Mouse (Mus musculus) layer of hippocampus, adult 9-10 months (tissue): Measurements from ENCODE around the gene Asgr1.

Experiments
- DNase-seq: peaks from one replicate; pipeline ENCODE4 v3.0.0; 2022; ENCODE audit warnings: low spot score

Asgr1 gene

GRCm38 (mm10) chr11:70026689-70027088 lies 27.2 kb upstream of the Asgr1 start:
- no peak for DNase-seq

GRCm38 (mm10) chr11:70027397-70027796 lies 26.5 kb upstream of the Asgr1 start:
- DNase-seq = no peak

DNA sequence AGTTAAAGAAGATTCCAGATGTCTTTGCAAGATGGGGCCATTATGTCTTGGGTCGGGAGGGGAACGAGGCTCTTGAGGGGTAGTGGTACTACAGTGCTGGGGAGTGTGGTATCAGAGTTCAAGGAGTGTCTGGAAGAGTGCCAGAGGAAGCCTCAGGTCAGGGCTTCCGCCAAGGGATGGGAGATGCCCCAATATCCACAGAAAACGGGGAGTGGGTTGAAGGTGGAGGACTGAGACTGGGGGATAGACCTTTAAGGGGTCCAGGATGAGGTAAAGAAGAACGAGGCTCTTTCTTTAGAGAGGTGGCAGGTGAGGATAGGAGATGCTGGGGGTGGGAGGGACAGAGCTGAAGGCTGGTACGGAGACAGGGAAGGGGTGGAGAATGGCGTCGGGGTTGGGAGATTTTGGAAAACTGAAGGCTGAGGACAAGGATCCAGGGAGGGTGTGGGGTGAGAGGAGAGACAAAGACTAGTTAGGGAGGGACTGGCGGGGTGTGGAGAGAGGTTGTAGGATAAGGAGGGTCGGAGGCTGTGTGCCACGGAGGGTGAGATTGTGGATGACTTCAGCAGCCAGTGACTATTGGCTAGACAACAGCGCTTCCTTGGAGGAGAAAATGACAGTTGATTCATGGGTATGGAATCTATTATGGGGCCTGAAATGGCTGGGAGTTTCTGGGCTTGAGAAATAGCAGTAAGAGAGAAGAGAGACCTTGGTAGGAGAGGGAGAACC lies 25.3 kb upstream of the Asgr1 start:
- DNase-seq = no peak

GRCm38 (mm10) chr11:70029130-70029801 lies 24.6 kb upstream of the Asgr1 start:
- no peak for DNase-seq

DNA sequence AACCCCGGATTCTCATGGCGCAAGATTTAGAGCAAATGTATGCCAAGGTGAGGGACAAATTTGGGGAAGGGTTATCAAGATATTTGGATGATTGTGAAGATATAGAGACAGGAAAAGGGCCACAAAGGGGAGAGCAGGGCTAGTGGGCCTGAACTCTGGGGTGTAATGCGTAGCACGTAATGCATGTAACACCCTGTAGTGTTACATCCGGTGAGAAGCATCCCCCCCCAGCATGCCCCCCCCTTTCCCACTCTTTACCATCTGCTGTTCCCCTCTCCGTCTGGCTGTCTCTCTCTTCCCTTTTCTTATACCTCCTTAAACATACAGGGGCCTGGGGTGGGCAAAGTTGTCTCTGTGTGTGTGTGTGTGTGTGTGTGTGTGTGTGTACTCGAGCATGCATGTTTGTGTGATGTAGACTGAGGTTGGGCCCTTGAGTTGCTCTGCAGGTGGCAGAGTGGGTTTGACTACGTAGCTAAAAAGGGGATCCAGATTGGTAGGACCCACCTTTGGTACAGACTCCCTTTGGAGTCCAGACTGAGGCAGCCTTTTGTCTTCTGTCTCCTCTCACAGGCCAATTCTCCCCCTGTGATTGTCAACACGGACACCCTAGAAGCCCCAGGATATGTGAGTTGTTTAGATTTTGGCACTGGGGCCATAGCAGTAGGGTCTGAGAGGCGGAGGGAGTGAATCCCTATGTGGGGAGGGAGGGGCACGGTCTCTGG lies 23.9 kb upstream of the Asgr1 start:
- no peak for DNase-seq

DNA sequence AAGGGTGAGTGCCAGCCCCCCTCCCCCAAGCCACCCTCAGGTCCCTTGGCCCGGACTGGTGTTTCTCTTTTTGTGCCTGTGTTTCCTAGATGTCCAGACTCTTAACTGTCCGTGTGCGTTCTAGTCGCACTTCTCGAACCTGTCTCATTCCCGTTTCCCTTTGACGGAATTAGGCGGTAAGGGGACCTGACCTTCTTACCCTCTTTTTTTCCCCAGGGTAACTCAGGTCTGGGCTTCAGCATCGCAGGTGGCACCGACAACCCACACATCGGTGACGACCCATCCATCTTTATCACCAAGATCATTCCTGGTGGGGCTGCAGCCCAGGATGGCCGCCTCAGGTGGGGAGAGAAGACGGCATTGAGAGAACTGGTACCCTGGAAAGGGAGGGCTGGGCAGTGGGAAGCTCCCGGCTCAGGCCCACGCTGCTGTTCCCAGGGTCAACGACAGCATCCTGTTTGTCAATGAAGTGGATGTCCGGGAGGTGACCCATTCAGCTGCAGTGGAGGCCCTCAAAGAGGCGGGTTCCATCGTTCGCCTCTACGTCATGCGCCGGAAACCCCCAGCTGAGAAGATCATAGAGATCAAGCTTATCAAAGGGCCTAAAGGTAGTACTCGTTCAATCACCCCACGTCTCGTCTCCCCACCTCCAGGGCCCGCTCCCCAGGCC lies 23.1 kb upstream of the Asgr1 start:
- no peak for DNase-seq

DNA sequence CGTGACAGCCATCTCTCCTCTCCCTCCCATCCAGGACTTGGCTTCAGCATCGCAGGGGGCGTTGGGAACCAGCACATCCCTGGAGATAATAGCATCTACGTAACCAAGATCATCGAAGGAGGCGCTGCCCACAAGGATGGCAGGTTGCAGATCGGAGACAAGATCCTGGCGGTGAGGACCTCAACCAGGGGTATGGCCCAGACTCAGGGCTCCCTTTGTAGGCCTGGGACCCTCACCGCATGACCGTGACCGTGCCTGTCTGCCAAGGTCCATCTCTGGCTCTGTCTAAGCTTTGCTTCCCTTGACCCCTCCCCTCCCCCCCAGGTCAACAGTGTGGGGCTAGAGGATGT lies 22.6 kb upstream of the Asgr1 start:
- DNase-seq = no peak

GRCm38 (mm10) chr11:70038174-70038573 lies 15.7 kb upstream of the Asgr1 start:
- DNase-seq = no peak

- DNase-seq = no peak
These were observed 14.3 kb upstream of the Asgr1 start for GRCm38 (mm10) chr11:70039631-70040030.

GRCm38 (mm10) chr11:70040184-70040583 lies 13.7 kb upstream of the Asgr1 start:
- no peak for DNase-seq

GRCm38 (mm10) chr11:70042309-70043085 lies 11.4 kb upstream of the Asgr1 start:
- no peak for DNase-seq

- DNase-seq = no peak
These were observed 10.2 kb upstream of the Asgr1 start for GRCm38 (mm10) chr11:70043665-70044064.

DNA sequence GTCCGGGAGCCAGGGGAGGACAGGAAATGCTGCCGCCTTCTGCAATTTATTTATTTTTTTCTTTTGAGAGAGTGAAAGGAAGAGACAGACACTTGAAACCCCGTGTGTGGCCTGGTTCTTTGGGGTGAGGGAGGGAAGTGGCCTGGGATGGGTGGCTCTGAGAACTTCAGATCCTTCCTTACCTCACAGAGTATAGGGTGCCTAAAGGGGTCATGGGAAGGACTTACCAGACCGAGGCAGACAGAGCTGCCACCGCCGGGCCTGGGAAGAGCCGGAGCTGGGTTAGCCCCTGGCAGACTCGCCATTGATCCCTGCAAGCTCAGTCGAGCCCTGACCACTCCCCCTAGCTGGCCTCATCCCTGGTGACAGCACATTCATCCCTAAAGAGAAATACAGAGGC lies 8.4 kb upstream of the Asgr1 start:
- DNase-seq = no peak

GRCm38 (mm10) chr11:70049366-70049765 lies 4.5 kb upstream of the Asgr1 start:
- DNase-seq = no peak

- DNase-seq = no peak
These were observed 4.1 kb upstream of the Asgr1 start for GRCm38 (mm10) chr11:70049816-70050215.

DNA sequence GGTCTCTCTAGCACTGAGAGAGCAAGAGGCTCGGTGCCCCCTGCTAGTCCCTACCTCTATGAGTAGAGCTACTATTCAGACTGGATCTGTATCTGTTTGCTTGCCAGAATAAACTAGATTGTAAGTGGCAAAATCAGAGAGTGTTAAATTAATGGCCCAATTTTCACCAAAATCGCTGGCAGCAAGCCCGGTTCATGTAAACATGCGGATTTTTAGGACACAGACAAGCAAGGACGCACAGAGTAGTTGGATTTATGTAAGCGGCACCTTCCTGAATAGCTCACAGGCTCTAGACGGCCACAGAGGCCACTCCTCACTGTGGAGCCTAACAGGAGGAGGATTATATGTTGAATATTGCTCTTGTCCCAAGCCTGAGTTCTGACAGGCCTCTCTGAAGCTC lies 729 bp upstream of the Asgr1 start:
- no peak for DNase-seq

DNA sequence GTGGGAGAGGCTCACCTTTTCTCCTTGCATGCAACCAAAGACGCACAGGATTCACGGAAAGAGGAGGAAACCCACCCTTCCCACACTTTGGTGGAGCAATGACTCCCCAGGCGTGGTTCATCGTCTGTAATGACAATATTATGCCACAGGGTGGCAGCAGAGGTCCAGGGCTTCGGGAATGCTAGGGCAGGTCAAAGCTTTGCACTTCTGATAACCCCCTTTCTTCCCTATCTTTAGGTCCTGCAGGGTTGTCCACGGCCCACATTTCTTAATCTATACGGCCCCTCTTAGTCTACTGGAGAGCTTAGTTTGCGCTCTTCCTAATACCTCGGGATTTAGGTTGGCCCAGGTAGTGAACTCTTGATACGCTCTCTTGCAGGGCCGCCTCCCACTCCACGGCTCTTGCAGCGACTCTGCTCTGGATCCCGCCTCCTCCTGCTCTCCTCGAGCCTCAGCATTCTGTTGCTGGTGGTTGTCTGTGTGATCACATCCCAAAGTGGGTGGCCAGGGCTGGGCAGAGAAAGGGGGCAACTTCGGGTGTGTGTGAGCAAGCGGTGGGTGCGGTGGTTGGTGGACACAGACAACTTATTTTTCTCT lies 1.8 kb downstream of the Asgr1 start:
- no peak for DNase-seq

- DNase-seq = no peak
These were observed 3.9 kb downstream of the Asgr1 start for GRCm38 (mm10) chr11:70057805-70058204.

DNA sequence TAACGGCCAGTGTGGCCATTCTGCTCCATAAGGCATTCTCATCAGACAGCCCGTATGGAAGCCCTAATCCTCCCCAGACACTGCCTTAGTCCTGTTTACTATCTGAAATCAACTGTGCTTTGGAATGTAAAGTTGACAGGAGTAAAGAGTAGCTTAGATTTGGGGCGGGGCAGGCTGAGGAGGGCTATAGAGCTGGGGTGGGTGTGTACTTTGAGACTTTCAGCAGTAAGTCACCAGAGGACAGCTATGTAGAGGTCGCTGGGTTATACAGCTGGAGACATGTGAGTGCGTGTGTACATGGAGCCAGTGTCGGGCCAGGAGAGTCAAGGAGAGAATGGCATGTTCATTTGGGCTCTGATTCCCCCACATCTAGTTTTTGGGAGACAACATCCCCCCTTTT lies 6.0 kb downstream of the Asgr1 start:
- DNase-seq = no peak

- DNase-seq = no peak
These were observed 9.2 kb downstream of the Asgr1 start for GRCm38 (mm10) chr11:70063053-70063452.

- no peak for DNase-seq
These were observed 12.8 kb downstream of the Asgr1 start for GRCm38 (mm10) chr11:70066701-70067100.

DNA sequence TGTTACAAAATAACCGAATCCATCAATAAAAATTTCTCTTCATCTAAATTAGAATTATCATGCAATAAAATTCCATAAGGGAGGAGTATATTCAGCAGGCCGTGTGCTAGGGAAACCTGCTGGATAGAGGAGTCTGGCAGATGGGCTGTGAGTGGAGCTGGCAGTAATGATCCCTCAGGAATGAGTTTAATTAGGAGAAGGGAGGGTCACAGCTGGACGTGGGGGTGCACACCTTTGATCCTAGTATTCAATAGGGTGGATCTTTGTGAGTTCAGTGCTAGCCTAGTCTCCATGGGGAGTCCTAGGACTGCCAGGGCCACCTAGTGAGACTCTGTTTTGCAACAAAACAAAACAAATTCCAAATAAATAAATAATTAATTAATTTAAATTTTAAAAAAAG lies 14.4 kb downstream of the Asgr1 start:
- DNase-seq = no peak
